Mouse (Mus musculus) limb, embryonic 10.5 days (tissue): ENCODE results near the gene Gm21969. TPM values are rescaled to one million over a fixed set of nuclear protein-coding genes. Genes with fewer than 3 reads are reported as not detected.

Source experiments
- DNase-seq: peaks from one replicate; pipeline ENCODE4 v3.0.0-alpha.2; 2017; ENCODE audit warnings: low spot score
- H3K27ac ChIP-seq: fragments of 300-500 bp; sonication (generic); 2 replicates; pipeline ENCODE4 v1.5.1; 2016; ENCODE audit warnings: mild to moderate bottlenecking
- H3K27me3 ChIP-seq: fragments of 300-500 bp; sonication (generic); 2 replicates; pipeline ENCODE4 v1.6.1; 2016; ENCODE audit warnings: low read depth, mild to moderate bottlenecking; ENCODE audit not compliant: poor library complexity, severe bottlenecking
- H3K36me3 ChIP-seq: fragments of 300-500 bp; sonication (generic); 2 replicates; pipeline ENCODE4 v1.6.1; 2016; ENCODE audit warnings: mild to moderate bottlenecking, moderate library complexity
- H3K4me1 ChIP-seq: fragments of 300-500 bp; sonication (generic); 2 replicates; pipeline ENCODE4 v1.6.1; 2016
- H3K4me3 ChIP-seq: fragments of 300-500 bp; sonication (generic); 2 replicates; pipeline ENCODE4 v1.5.1; 2016; ENCODE audit warnings: mild to moderate bottlenecking, moderate library complexity
- H3K9me3 ChIP-seq: fragments of 300-500 bp; sonication (generic); replicated peaks from 2 replicates; pipeline ENCODE4 v1.6.1; 2016; ENCODE audit warnings: mild to moderate bottlenecking
- WGBS: fragments of 180-500 bp; shearing (Covaris S2); methylation state at CpG from one replicate; pipeline ENCODE4 v1.1.7; 2016; 5-methylcytosine and 5-hydroxymethylcytosine counted together
- polyA plus RNA-seq: library from polyadenylated mRNA; unstranded; fragments of >200 nt; fragmentation: Nextera tagmentation; extraction: Ambion mirVana; gene quantifications from 2 replicates; pipeline ENCODE4 v1.2.1, GENCODE M21; 2016

Gm21969 gene
- polyA plus RNA-seq, 1 experiment from 2014 or later: not detected

DNA sequence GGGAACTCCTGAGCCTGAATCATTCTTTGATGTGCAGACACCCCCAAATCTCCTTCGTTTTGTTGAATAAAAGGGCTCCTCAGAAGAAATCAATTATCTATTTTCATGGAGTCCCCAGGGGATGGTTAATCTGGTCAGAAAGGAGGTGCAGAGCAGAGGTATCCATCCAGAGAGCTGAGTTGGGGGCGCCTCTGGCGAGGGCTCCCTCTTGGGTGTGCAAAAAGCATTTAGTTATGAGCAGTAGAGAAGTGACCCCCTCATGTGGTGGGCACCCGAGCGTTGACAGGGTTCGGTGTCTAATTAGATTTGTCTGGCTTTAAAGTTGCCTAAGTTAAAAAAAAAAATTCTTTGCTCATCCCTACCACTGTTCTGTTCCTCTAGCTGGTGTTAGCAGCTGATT lies 8.0 kb downstream of the Gm21969 start:
- H3K36me3 ChIP-seq: peaks cover 80% of the 10 kb centered on the region
- 65% methylated on average over 6 of the region's 6 CpGs for WGBS
- no peak overlapping the region; the same call in 1 of the 2 replicates for H3K4me3 ChIP-seq
- H3K27ac ChIP-seq: peak overlapping the region; percentile 34; the same call in 1 of the 2 replicates
- peaks cover 5% of the 10 kb centered on the region; the same call in 1 of the 2 replicates for H3K9me3 ChIP-seq
- no peaks in the 10 kb centered on the region for H3K27me3 ChIP-seq
- no peak for DNase-seq
- peaks cover 9% of the 10 kb centered on the region for H3K4me1 ChIP-seq

DNA sequence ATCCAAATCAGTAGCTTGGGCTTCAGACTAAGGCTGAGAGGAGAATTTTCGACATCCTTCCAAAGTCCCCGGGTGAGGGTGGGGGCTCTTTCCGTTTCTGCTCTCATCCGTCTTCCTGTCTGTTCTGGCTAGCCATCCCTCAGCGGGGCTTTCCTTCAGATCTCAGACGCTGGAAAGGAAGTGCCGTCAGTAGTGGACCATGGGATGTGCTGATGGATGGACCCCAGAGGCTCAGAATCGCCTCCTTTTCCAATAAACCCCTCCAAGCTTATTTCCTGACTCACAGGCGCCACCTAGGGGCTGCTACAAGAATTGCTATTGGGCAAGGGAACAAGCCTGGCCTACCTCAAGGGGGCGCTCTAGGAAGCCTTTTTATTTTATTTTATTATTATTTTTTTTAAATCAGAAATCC lies 8.6 kb downstream of the Gm21969 start:
- peak overlapping the region; percentile 34; the same call in 1 of the 2 replicates for H3K27ac ChIP-seq
- peaks cover 80% of the 10 kb centered on the region for H3K36me3 ChIP-seq
- H3K27me3 ChIP-seq: no peaks in the 10 kb centered on the region
- H3K4me1 ChIP-seq: peaks cover 15% of the 10 kb centered on the region
- H3K9me3 ChIP-seq: peaks cover 5% of the 10 kb centered on the region; the same call in 1 of the 2 replicates
- DNase-seq: peak; percentile 90
- H3K4me3 ChIP-seq: peak overlapping the region; percentile 30
- 5% methylated on average over 10 of the region's 10 CpGs for WGBS

GRCm38 (mm10) chr4:139614524-139615260 lies 11.7 kb downstream of the Gm21969 start:
- H3K9me3 ChIP-seq: peaks cover 5% of the 10 kb centered on the region; the same call in 1 of the 2 replicates
- peaks cover 69% of the 10 kb centered on the region for H3K36me3 ChIP-seq
- H3K27me3 ChIP-seq: no peaks in the 10 kb centered on the region
- peaks cover 18% of the 10 kb centered on the region for H3K4me1 ChIP-seq
- no peak overlapping the region for H3K27ac ChIP-seq
- WGBS: 92% methylated on average over 21 of the region's 21 CpGs
- no peak overlapping the region for H3K4me3 ChIP-seq
- no peak for DNase-seq

- 6% methylated on average over 24 of the region's 24 CpGs for WGBS
- DNase-seq: no peak
- Histone ChIP-seq H3K27ac (peak overlapping the region; percentile 76), H3K9me3 (peaks cover 5% of the 10 kb centered on the region; the same call in 1 of the 2 replicates), H3K36me3 (peaks cover 68% of the 10 kb centered on the region), H3K27me3 (no peaks in the 10 kb centered on the region), H3K4me1 (peaks cover 13% of the 10 kb centered on the region), H3K4me3 (peak overlapping the region; percentile 52)
Measured at GRCm38 (mm10) chr4:139616276-139617000, 13.5 kb downstream of the Gm21969 start.

DNA sequence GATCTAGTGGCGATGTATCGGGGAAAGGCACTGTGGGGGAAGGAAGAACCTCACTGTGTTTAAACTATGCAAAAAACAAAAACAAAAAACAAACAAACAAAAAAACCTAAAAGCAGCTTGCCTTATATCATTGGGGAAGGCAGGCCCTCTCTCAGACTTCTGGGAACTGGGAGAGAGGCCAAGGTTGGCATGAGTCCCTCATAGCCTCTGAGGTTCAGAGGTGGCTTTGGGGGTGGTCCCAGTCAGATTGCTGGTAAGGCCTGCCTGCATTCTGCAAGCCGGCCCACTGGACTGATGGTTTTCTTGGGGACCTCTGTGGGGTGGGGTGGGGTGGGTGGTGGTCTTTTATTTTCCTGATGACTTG lies 14.0 kb downstream of the Gm21969 start:
- Histone ChIP-seq H3K9me3 (peaks cover 5% of the 10 kb centered on the region; the same call in 1 of the 2 replicates), H3K27me3 (no peaks in the 10 kb centered on the region), H3K4me3 (peak overlapping the region; percentile 52), H3K4me1 (peaks cover 11% of the 10 kb centered on the region), H3K36me3 (peaks cover 68% of the 10 kb centered on the region), H3K27ac (peak overlapping the region; percentile 76; the same call in 1 of the 2 replicates)
- WGBS: 51% methylated on average over 3 of the region's 3 CpGs
- DNase-seq: no peak

GRCm38 (mm10) chr4:139619765-139620164 lies 16.8 kb downstream of the Gm21969 start:
- no peaks in the 10 kb centered on the region for H3K27me3 ChIP-seq
- no peak for DNase-seq
- 76% methylated on average over 6 of the region's 6 CpGs for WGBS
- no peaks in the 10 kb centered on the region for H3K9me3 ChIP-seq
- H3K4me1 ChIP-seq: peaks cover 31% of the 10 kb centered on the region
- H3K4me3 ChIP-seq: no peak overlapping the region
- no peak overlapping the region for H3K27ac ChIP-seq
- H3K36me3 ChIP-seq: peaks cover 42% of the 10 kb centered on the region

DNA sequence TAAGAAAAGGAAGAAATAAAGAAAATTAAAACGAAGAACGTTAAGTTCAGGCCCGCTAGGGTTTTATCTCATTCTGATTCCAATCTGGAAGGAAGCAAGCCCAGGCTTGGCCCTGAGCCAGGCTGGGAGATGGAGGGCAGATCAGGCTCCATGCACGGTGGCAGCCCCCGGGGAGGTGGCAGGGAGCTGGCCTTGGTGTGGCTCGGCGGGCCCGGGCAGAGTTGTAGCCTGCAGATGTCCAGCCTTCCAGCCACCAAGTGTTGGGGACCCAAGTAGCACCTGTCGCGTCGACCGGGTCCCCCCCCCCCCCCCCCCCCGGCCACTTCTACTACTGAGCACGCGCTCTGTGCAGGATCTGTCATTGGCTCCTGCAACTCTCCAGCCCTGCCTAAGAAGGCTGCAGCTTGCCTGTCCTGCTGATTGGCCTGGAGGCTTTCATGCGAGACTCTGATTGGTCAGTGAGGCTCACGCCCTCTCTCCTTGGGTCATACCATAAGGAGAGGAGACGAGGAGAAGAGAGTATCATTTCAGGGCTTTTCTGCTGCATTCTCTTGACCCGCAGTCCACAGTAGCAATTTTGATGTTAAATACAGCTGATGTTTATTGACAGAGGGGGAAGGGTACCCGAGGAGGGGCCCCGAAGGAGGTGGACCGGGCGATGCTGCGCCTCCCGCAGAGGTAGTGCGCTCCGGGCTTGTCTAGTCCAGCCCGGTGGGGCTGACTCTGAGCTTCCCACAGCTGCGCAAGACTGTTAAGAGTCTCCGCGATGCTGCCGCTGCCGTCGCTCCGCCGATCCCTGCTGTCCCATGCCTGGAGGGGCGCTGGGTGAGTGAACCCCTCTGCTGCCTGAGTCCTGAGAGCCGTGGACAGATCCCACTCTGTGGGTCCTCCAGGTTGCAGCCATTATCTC lies 19.6 kb downstream of the Gm21969 start, which contains the start of gene Aldh4a1:
Gene Aldh4a1, plus strand, starts transcription at position 494 of the 910 bp plus-strand sequence.
- H3K9me3 ChIP-seq: no peaks in the 10 kb centered on the region
- peaks cover 14% of the 10 kb centered on the region; the same call in 1 of the 2 replicates for H3K36me3 ChIP-seq
- H3K27me3 ChIP-seq: no peaks in the 10 kb centered on the region
- WGBS: 1% methylated on average over 37 of the region's 38 CpGs
- peaks cover 20% of the 10 kb centered on the region for H3K4me1 ChIP-seq
- peak within 1 kb of the TSS; percentile 68 for H3K4me3 ChIP-seq
- DNase-seq: peak; percentile 91
- peak within 1 kb of the TSS; percentile 92 for H3K27ac ChIP-seq

DNA sequence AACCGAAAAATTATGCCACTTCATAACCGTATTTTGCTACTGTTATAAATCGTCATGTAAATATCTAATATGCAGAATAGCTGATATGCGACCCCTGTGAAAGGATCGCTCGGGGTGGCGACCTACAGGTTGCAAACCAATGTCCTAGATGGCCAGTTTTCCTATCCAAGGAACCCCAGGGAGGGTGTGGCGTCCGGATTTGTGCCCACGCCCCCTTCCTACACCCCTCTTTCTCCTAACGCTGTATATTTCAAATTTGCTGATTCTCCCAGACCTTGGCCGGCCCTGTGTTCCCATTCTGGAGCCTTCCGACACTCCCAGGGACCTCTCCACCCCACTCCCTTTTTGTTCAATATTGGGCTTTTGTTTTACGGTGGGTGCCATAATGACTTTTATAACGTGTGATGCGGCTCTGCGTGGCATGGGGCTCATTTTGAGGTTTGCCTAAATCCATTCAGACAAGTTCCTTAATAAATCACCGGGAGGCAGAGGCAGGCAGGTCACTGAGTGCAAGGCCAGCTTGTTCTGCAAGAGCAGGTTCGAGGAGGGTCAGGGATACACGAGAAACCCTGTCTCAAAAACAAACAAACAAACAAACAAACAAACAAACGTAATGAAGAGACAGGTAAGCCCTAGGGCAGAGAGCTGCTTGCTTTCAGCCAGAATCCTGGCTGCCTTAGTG lies 20.6 kb downstream of the Gm21969 start:
- peak overlapping the region; percentile 68 for H3K4me3 ChIP-seq
- H3K9me3 ChIP-seq: no peaks in the 10 kb centered on the region
- H3K27ac ChIP-seq: peak overlapping the region; percentile 92
- H3K4me1 ChIP-seq: peaks cover 20% of the 10 kb centered on the region
- DNase-seq: no peak
- H3K36me3 ChIP-seq: 0 out of 2 replicates have a peak, but pooled peaks cover 11% of the 10 kb centered on the region
- 25% methylated on average over 21 of the region's 21 CpGs for WGBS
- no peaks in the 10 kb centered on the region for H3K27me3 ChIP-seq

DNA sequence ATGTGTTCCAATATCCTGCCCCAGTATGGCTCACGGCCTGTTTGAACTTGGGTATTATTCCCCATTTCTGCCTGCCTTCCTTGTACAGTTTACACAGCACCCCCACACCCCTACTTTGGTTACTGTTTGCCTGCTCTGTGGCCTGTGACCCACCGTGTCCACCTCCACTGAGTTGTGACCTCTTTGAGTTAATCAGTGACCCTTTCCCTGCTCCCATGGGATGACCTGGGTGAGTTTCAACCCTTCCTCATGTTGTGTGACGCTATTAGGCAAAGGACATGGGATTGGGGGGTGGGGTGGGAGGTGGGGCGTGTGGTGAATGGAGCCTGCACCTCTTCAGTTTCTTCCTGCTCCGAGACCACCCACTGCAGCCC lies 21.1 kb downstream of the Gm21969 start:
- 71% methylated on average over 5 of the region's 5 CpGs for WGBS
- H3K9me3 ChIP-seq: no peaks in the 10 kb centered on the region
- 0 out of 2 replicates have a peak, but pooled peaks cover 7% of the 10 kb centered on the region for H3K36me3 ChIP-seq
- no peak for DNase-seq
- no peak overlapping the region for H3K27ac ChIP-seq
- H3K4me1 ChIP-seq: peaks cover 20% of the 10 kb centered on the region
- H3K27me3 ChIP-seq: no peaks in the 10 kb centered on the region
- peak overlapping the region; percentile 68; the same call in 1 of the 2 replicates for H3K4me3 ChIP-seq

- Histone ChIP-seq H3K4me3 (no peak overlapping the region), H3K36me3 (0 out of 2 replicates have a peak, but pooled peaks cover 4% of the 10 kb centered on the region), H3K27me3 (no peaks in the 10 kb centered on the region), H3K9me3 (no peaks in the 10 kb centered on the region), H3K27ac (no peak overlapping the region), H3K4me1 (peaks cover 20% of the 10 kb centered on the region)
- no peak for DNase-seq
- WGBS: 87% methylated on average over 10 of the region's 10 CpGs
Measured at GRCm38 (mm10) chr4:139624706-139625105, 21.7 kb downstream of the Gm21969 start.

- H3K27me3 ChIP-seq: no peaks in the 10 kb centered on the region
- H3K4me1 ChIP-seq: peaks cover 17% of the 10 kb centered on the region
- DNase-seq: no peak
- H3K4me3 ChIP-seq: no peak overlapping the region
- no peak overlapping the region for H3K27ac ChIP-seq
- 96% methylated on average over 11 of the region's 11 CpGs for WGBS
- no peaks in the 10 kb centered on the region for H3K36me3 ChIP-seq
- H3K9me3 ChIP-seq: no peaks in the 10 kb centered on the region
Measured at GRCm38 (mm10) chr4:139627361-139627760, 24.4 kb downstream of the Gm21969 start.

DNA sequence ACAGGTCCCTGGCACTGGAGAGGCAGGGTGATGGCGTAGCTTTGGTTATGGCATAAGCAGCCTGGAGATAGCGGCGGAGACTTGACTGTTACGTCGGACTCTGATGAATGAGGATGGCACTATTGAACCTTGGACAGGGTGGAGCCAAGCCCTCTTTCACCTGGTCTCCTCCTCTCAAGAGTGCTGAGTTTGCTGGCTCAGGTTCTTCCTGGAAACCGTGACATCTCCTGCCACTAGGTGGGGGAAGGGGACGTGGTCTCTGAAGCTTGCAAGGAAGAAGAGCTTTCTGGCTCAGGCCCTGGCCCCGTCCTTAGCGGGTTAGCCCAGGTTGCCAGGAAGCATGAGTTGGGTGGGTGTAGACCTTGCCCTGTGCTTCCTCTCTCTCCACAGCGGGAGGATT lies 27.2 kb downstream of the Gm21969 start:
- H3K4me1 ChIP-seq: no peaks in the 10 kb centered on the region
- no peak for DNase-seq
- 75% methylated on average over 10 of the region's 10 CpGs for WGBS
- no peak overlapping the region for H3K27ac ChIP-seq
- H3K27me3 ChIP-seq: no peaks in the 10 kb centered on the region
- H3K9me3 ChIP-seq: no peaks in the 10 kb centered on the region
- H3K36me3 ChIP-seq: no peaks in the 10 kb centered on the region
- no peak overlapping the region for H3K4me3 ChIP-seq
